Mouse (Mus musculus) thymus, postnatal 4 days (tissue): Measurements from ENCODE around the gene Abca7.
A peak's percentile ranks its signal among the peaks of the same experiment; 100 is the strongest.

Experiments
- DNase-seq: peaks from one replicate; pipeline ENCODE4 v3.0.0; 2021

The Abca7 gene

DNA sequence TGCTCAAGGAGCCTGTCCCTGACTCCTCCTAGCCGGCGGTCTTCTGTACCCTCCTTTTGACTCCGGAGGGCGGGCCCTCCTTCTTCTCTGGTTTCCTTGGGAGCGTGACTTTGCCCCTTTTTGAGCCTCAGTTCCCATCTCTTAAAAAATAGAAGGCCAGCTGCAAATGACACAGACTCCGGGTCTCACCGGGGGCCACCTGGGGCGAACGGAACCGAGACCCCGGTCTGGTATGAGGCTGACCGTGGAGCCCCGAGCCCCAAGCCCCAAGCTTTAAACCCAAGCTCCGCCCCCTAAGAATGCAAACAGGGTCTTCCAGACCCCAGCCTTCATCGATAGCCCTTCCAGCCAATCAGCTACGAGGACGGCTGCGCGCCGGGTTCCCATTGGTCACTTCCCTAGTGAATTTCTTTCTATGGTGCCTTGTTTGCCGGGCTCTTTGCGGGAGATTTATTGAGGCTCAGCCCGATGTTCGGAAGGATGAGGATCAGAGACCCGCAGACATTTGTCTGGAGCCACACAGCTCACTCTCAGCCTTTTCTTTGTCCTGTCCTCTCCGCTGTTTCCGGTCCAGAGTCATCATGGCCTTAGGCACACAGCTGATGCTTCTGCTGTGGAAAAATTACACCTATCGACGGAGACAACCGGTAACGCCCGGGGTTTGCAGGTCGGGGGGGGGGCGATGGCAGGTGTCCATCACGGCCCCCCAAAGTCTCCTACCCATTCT lies 903 bp downstream of the Abca7 start:
- DNase-seq: peak; percentile 84

DNA sequence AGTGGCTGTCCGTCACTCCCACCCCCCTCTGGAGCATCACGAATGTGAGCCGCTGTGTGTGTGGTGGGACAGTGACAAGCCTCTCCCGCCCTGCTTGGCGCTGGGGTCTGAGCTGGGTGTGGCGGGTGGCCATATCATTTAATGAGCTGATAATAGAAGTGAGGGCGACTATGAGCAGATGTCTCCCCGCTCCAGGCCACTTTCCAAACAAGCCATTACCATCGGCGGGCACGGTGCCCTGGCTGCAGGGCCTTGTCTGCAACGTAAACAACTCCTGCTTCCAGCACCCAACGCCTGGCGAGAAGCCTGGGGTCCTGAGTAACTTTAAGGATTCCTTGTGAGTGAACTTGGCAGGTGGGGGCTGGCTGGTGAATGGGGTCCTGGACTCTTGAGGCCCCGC lies 1.5 kb downstream of the Abca7 start:
- no peak for DNase-seq

DNA sequence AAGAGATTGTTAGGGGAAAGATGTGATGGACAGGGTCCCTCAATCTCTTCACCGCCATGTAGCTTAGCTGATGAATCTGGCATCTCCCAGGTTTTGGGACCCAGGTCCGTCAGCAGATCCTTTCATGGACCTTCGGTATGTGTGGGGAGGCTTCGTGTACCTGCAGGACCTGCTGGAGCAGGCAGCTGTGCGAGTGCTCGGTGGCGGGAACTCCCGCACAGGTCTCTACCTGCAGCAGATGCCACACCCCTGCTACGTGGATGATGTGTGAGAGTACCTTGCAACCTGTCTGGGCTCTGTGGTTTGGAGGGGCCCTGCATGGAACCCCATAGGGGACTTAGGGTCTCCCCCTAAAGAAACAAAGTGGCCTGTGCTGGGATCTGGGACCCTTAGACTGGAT lies 5.7 kb downstream of the Abca7 start:
- DNase-seq: no peak

DNA sequence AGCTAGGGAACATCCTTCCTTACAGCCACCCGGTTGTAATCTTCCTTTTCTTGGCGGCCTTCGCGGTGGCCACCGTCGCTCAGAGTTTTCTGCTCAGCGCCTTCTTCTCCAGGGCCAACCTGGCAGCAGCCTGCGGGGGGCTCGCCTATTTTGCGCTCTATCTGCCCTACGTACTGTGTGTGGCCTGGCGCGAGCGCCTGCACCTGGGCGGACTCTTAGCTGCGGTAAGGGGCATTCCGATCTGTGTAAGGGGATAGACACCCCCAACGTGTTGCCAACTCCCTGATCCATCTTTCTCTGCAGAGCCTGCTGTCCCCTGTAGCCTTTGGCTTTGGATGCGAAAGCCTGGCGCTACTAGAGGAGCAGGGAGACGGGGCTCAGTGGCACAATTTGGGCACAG lies 6.5 kb downstream of the Abca7 start:
- DNase-seq: no peak

DNA sequence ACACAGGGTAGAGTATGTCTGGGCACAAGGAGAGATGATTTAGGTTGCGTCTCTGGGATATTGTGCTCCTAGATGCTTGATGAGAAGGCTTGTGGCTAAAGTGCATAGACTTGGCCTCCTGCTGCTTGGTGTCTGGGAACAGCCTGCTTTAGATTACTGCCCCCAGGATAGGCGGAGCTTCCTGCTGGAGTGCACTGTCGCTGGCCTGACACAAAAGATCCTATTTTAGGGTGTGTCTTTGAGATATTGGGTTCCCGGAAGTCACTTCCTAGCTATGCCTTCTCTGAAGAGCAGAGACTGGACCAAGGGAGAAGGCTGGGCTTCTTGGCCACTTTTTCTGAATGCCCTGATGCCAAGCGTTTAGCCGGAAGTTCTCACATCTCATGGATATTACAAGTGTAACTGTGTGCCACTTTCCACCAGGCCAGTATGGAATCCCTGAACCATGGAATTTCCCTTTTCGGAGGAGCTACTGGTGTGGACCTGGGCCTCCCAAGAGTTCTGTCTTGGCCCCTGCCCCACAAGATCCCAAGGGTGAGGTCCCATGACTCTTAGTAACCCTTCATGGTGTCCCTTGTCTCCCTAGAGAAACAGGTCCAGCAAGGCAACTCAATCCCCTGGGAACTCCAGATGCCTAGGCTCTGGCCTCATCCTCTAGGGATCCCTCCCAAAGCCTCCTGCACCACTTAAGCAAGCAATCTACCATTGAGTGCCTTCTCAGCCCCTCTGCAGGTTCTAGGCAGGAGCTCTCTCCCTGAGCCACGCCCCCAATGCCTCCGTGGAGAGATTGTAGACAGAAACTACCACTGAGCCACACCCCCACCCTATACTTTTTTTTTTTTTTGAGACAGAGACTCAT lies 7.3 kb downstream of the Abca7 start:
- no peak for DNase-seq

DNA sequence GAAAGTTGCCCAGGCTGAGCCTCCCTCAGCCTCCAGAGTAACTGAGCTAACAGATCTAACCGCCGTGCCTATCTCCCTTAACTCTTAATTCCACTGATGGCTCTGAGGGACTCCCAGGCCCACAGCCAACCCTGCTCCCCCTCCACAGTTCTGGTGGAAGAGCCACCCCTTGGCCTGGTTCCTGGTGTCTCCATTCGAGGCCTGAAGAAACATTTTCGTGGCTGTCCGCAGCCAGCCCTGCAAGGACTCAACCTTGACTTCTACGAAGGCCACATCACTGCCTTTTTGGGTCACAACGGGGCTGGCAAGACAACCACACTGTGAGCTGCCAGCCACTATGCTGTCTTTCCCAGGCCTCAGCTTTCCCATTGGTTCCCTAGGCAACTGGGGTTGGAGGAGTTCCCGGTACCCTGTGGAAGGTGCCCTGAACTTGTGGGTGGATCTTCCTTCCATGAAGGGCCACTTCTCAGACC lies 8.0 kb downstream of the Abca7 start:
- DNase-seq: no peak

DNA sequence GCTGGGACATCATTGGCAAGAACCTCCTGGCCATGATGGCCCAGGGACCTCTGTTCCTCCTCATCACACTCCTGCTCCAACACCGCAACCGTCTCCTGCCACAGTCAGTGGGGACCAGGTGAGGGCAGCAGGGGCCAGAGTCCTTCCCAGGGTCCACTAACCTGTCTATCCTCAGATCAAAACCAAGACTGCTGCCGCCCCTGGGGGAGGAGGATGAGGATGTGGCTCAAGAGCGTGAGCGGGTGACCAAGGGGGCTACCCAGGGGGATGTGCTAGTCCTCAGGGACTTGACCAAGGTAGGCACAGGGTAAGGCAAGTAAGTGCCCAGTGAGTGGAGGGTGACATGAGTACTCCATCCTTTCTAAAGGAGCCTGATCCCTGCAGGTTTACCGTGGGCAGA lies 15.4 kb downstream of the Abca7 start:
- no peak for DNase-seq

DNA sequence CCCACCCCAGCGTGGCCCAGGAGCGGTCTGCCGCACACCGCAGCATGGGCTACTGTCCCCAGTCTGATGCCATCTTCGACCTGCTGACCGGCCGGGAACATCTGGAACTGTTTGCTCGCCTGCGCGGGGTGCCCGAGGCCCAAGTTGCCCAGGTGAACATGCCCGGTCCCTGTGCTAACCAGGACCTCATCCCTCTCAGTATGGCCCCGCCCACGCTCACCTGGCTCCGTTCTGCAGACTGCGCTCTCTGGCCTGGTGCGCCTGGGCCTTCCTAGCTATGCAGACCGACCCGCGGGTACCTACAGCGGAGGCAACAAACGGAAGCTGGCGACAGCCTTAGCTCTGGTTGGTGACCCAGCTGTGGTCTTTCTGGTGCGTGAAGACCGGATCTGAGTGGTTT lies 17.3 kb downstream of the Abca7 start:
- DNase-seq: no peak

DNA sequence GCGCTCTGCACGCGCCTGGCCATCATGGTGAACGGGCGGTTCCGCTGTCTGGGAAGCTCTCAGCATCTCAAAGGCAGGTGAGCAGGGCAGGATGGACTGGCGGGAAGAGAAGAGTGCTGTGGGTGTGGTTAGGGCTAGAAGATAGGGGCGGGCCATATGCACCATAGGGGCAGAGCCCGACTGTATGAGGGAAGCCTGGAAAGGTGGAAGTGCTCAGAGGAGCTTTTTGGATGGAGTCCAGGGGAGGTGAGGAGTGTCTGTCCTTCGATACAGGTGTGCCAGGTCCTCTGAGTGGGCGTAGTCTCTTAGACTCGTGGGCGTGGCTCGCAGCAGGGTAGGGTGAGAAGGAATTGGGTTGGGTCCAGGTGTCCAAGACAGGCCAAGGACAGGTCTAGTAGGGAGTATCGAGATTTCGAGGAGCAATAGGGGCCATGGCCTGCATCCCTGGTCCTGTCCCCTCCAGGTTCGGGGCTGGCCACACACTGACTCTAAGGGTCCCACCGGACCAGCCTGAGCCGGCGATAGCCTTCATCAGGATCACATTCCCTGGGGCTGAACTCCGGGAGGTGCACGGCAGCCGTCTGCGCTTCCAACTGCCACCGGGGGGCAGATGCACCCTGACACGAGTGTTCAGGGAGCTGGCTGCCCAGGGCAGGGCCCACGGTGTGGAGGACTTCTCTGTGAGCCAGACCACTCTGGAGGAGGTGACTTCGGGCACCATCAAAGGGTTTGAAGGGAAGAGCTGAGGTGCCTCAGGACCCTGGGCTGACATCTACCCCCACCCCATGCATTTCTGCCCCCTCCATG lies 18.4 kb downstream of the Abca7 start:
- peak; percentile 66 for DNase-seq

DNA sequence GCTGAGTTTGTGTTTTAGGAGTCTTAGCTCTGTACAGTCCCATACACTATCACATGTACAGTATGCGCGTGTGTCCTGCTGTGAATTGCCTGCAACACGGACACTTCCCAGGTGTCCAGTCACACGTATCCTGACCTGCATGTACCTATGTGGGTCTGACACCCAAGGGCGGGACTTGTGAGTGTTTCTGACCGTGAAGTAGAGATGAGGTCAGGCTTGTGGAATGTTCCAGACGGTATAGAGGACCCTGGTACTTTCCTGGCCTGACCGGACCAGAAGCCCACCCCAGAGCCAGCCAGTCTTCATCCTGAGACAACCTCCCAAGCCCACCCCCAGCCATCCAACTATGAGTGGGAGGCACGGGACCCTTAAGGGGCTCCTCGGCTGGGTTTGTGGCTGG lies 19.3 kb downstream of the Abca7 start:
- no peak for DNase-seq

DNA sequence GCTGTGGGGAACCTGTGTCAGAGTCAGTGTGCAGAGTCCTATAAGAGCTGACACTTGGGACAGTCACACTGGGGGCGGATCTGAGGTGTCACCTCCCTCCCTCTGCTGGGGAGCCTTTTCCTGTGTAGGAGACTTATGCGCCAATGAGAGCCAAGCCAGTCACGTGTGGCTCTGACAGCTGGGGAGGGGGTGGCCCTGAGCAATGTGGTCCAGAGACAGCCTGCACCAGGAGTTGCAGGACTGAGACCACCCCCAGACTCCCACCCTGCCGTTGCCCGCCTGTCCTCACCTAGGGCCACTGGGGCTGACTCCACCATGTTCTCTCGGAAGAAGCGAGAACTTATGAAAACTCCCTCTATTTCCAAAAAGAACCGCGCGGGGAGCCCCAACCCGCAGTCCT lies 20.2 kb downstream of the Abca7 start, which contains the start of gene Arhgap45:
Arhgap45 (plus strand) TSS at position 143 of the 400 bp plus-strand sequence.
- peak; percentile 85 for DNase-seq

DNA sequence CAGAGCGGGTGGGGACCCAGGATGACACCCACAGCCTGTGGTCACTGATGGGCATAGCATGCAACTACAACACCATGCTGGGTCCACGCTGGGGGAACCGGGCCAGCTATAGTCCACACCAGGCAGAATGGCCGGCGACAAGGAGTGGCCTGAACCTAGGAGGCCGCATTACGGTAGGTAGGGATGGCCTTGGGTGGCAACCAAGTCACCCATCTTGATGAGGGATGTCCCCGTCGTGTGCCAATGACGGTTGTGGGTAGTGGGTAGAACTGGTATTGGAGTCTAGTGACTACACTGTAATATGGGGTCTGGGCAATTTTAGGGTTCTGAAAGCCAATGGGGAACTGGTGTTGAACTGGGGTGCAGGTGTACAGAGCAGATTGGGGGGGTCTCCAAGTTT lies 20.6 kb downstream of the Abca7 start:
- DNase-seq: no peak

DNA sequence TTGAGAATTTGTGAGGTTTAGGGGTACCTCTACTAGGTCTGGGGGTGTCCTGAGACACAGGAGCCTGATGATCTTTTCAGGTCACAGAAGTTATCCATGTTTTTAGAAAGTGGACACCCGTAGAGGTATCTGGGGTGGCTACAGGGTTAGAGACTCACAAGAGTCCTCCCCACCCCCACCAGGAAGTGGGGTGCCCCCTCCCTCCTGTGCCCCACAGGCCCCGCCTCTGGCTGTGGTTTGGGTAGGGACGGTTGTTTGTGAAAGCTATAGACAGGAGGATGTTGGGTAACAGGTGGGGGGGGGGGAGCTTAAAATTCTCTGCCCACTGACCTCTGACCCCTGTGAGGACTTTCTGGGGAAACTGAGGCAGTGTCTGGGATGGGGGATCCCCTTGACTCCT lies 21.1 kb downstream of the Abca7 start:
- DNase-seq: peak; percentile 95

DNA sequence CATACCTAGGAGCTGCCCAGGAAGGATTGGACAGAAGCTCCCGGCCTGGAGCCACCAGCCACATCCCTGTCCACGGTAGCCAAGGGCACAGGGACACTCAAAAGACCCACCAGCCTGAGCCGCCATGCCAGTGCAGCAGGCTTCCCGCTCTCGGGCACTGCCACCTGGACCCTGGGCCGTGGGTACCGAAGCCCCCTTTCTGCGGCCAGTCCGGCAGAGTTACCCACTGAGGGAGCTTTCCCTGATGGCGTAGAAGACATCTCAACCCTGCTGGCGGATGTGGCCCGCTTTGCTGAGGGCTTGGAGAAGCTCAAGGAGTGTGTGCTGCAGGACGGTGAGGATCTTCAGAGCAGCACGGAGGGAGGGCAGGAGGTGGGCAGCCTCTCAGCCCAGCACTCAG lies 21.5 kb downstream of the Abca7 start:
- DNase-seq: peak; percentile 70

DNA sequence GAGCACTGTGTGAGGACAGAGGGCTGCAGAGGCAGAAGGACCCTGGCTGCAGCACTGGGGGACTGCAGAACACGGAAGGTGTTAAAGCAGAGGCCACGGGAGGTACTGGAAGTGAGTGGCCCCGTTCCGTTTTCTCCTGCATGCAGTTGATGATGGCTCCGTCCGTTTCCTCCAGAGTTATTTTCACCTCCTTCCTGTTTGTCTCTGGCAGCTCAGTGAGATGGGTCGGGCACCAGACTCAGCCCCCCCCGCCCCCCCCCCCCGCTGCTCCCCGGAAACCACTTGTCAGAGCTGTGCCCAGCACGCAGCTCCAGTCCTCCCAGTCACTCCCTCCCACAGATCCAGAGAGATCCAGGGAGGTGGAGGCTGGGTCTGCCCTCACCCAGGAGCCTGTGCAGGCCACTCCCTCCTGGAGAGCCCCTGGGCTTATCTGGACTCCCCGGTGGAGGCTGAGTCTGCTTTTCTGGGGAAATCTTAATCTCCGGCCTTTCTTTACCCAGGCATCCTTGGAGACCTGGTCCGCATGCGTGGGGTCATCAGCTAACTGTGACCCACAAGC lies 22.5 kb downstream of the Abca7 start:
- peak; percentile 68 for DNase-seq

DNA sequence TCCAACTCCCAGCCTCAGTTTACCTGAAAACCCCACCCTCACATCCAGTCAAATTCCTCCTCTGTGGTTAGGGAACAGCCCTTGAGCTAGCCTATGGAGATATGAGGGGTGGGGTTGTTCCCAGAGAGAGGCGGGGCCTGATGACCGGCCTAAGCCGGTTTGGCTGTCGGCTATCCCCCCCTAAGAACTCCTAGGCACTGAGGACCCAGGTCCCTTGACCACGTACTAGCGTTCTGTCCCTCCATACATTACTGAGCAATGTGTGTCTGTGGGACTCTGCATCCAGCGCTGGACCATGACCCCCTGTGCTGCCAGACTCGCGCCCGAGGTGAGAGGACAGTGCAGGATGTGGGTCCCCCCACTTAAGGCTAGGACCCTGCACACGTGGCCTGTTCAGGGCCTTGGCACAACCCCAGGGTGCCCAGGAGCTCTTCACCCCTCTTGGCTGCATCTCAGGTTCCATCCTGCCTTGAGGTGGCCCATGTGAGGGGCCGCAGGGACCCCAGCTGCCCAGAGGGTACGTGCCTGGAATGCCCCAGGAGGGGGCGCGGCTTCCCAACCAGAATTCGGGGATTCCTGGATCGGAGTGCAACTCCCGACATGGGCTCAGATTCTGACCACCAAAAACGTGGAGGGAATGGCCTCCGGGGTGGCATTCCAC lies 23.3 kb downstream of the Abca7 start:
- no peak for DNase-seq

DNA sequence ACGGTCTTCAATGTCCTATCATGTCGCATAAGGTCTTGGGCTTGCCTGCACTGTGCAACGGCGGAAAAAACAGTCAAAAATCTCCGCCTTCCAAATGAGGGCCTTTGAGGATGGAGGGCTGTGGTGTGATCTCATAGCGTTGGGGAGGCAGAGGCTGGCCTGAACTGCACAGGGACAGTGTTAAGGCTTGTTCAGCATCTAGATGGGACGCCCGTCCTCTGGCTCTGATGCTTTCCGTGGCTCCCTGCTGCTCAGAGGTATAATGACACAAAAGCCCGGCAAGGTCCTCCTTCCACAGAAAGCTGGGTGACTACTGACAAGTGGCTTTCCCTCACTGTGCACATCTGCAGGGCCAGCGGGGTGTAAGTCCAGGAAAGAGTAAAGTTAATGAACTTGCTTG lies 23.9 kb downstream of the Abca7 start:
- DNase-seq: no peak

DNA sequence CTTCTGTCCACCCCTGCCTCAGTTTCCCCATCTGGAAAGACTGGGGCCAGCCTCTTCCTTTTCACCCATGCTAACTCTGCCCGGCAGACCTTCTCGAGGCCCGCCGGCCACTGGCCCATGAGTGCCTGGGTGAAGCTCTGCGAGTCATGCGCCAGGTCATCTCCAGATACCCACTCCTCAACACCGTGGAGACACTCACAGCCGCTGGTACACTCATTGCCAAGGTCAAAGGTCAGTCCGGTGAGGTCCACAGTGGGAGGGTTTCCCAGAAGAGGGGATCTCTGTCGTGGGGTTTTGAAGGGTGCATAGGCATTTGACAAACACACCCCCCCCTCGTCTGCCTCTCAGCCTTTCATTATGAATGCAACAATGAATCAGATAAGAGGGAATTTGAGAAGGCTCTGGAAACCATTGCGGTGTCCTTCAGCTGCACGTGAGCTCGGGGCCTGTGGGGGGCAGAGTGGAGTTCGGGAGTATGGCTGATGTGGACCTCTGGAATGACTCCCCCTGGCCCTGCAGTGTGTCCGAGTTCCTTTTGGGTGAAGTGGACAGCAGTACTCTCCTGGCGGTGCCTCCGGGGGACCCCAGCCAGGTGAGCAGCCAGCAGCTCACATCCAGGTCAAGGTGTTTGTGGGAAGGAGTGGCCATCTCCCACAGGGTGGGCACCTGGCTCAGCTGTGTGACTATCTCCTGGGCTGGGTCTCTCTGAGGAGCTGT lies 24.5 kb downstream of the Abca7 start:
- peak; percentile 50 for DNase-seq

DNA sequence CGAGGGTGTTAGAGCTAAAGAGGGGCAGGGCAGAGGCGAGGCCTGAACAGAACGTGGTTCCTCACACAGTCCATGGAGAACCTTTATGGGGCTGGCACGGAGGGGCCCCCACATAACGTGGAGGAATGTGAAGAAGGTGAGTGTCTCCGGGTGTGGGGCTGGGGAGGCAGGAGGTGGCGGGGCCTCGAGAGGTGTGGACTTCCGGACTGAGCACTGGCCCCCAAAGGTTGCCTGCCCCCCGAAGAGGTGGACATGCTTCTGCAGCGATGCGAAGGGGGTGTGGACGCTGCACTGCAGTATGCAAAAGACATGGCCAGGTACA lies 25.0 kb downstream of the Abca7 start:
- peak; percentile 44 for DNase-seq

DNA sequence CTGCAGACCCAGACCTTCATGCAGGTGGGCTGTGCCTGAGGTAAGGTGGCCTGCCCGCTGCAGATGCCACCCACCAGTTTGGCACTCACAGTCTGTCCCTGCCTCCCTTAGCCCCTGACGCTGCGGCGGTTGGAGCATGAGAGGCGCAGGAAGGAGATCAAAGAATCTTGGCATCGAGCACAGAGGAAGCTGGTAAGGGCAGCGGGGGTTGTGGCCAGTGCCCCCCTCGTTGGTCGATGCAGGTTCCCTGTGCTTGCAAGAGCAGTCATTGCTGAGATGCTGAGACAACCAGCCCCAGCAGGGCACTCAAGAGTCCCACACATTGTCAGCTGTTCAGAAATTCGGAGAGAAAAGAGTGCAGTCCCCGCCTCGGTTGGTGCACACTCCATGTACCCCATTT lies 25.9 kb downstream of the Abca7 start:
- peak; percentile 60 for DNase-seq

DNA sequence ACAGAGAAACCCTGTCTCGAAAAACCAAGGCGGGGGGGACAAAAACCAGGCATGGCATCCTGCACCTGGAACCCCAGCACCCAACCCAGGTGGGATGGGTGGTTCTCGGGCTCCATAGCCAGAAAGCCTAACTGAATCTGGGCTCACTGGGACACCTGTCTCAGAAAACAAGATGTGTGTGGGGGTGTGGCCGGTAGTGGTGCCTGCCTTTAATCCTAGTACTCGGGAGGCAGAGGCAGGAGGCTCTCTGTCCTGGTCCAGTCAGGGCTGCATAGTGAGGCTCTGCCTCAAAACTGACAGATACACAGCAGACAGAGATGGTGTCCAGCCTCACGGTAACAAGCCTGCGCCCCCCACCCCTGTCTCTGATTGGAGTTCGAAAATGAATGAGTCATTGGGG lies 26.5 kb downstream of the Abca7 start:
- DNase-seq: no peak

DNA sequence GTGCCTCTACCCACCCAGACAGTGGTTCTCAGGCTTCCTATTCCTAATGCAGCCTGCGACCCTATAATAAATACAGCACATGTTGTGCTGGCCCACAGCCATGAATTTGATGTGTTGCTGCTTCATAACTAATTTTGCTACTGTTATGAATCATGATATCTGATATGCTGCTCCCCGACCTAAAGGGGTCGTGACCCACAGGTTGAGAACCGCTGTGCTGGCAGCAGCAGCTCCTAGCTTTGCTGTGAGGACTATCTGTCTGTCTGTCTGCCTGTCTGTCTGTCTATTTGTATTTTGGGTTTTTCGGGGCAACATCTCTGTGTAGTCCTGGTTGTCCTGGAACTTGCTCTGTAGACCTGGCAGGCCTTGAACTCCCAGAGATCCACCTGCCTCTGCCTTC lies 27.5 kb downstream of the Abca7 start:
- DNase-seq: no peak
